ENCODE assay signal across 18 mouse cellular contexts in genomic region chr7:92610830-92611229, GRCm38 (mm10).
"Had no signal": no experiment of that assay in that cellular context is flagged by ENCODE, and none has a peak within 500 bp of the region (broad histone marks: within the 10 kb centered on the region; RNA-seq: fewer than 3 reads in every experiment).

No protein-coding gene starts in this region.

- H3K9ac ChIP-seq: lung, embryonic 14.5 days; midbrain, embryonic 12.5 days; neural tube, embryonic 13.5 days; neural tube, embryonic 15.5 days had no signal

- H3K9me3 ChIP-seq: midbrain, embryonic 10.5 days; midbrain, embryonic 12.5 days; neural tube, embryonic 13.5 days; neural tube, embryonic 15.5 days had no signal

- H3K4me1 ChIP-seq: midbrain, embryonic 10.5 days; midbrain, embryonic 12.5 days; neural tube, embryonic 13.5 days; neural tube, embryonic 15.5 days had no signal

- DNase-seq: lung, embryonic 14.5 days; lung, postnatal 10 days; lung, postnatal 4 days; midbrain, embryonic 14.5 days; retina, postnatal 1 day; right cerebral cortex, adult 18-20 months; right cerebral cortex, postnatal 25 days; right cerebral cortex, postnatal 4 days; spleen, adult 18-20 months; thymus, adult 18-20 months; thymus, postnatal 14 days; thymus, postnatal 36 days had no signal

- H3K4me3 ChIP-seq: midbrain, embryonic 10.5 days; midbrain, embryonic 12.5 days; myocyte; neural tube, embryonic 13.5 days; neural tube, embryonic 15.5 days had no signal

- H3K4me2 ChIP-seq: lung, embryonic 14.5 days; midbrain, embryonic 12.5 days; neural tube, embryonic 13.5 days; neural tube, embryonic 15.5 days had no signal

- H3K27me3 ChIP-seq: midbrain, embryonic 12.5 days; neural tube, embryonic 13.5 days; neural tube, embryonic 15.5 days had no signal

- H3K27ac ChIP-seq: midbrain, embryonic 10.5 days; midbrain, embryonic 12.5 days; neural tube, embryonic 13.5 days; neural tube, embryonic 15.5 days had no signal

- ATAC-seq: midbrain, embryonic 16.5 days had no signal
